ENCODE assay signal across 24 mouse cellular contexts in the genomic region with DNA sequence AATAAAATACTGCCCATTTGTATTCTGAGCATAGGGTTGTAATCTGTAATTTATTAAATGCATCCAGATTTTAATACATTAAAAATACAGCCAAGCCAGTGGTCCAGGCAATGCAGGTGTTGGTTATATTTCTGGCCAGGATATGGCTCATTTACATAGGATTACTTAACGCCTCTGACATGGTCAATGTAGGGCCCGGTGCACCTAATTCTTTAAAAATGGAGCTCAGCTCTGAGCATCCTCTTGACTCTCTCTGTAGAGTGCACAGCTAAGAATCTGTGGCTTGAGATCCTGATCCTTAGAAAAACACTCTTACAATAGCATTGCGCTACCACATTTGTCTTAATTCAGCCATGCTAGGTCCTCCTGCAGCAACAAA. TPM values are rescaled to one million over a fixed set of nuclear protein-coding genes. Genes with fewer than 3 reads are reported as not detected.
DNase-seq lines count a peak whose midpoint lies in the region; ATAC-seq and TF ChIP-seq lines count a peak whose summit lies in the region.
"Had no signal": no experiment of that assay in that cellular context is flagged by ENCODE, and none has a peak within 500 bp of the region (broad histone marks: within the 10 kb centered on the region; RNA-seq: fewer than 3 reads in every experiment).

No protein-coding gene starts in this region.

- H3K27me3 ChIP-seq in hindbrain, embryonic 12.5 days, result no peaks in the 10 kb centered on the region
- H3K27me3 ChIP-seq in hindbrain, postnatal 0 days (ENCODE audit: insufficient read depth, low read length), result no peaks in the 10 kb centered on the region
- no peaks in the 10 kb centered on the region for H3K27me3 ChIP-seq in midbrain, embryonic 12.5 days
- H3K27me3 ChIP-seq in midbrain, embryonic 10.5 days (ENCODE audit: low read depth, poor library complexity, severe bottlenecking), result no peaks in the 10 kb centered on the region
- H3K27me3 ChIP-seq in forebrain, embryonic 13.5 days, result peaks cover 12% of the 10 kb centered on the region
- no peaks in the 10 kb centered on the region for H3K27me3 ChIP-seq in forebrain, postnatal 0 days (ENCODE audit: insufficient read depth, low read length)
- H3K27me3 ChIP-seq: embryonic facial prominence, embryonic 15.5 days; limb, embryonic 13.5 days; liver, embryonic 12.5 days; neural tube, embryonic 13.5 days had no signal

- no peak for TF ChIP-seq CTCF in hindbrain, postnatal 0 days (IDR thresholded peaks at IDR 0.05; ENCODE audit: low read depth)
- TF ChIP-seq CTCF in forebrain, postnatal 0 days (IDR thresholded peaks at IDR 0.05; ENCODE audit: low read depth), result no peak

- WGBS in hindbrain, embryonic 12.5 days, result 83% methylated on average over 3 of the region's 3 CpGs
- WGBS in hindbrain, postnatal 0 days, result 75% methylated on average over 3 of the region's 3 CpGs
- 73% methylated on average over 3 of the region's 3 CpGs for WGBS in midbrain, embryonic 12.5 days
- WGBS in midbrain, embryonic 10.5 days, result 86% methylated on average over 3 of the region's 3 CpGs
- WGBS in forebrain, embryonic 13.5 days, result 29% methylated on average over 3 of the region's 3 CpGs
- 29% methylated on average over 3 of the region's 3 CpGs for WGBS in forebrain, postnatal 0 days

- ATAC-seq in hindbrain, embryonic 12.5 days (ENCODE audit: low FRiP score), result peak; percentile 39; the same call in 1 of the 2 replicates
- ATAC-seq in hindbrain, postnatal 0 days, result no peak
- peak; percentile 48; the same call in 1 of the 2 replicates for ATAC-seq in midbrain, embryonic 12.5 days (ENCODE audit: low FRiP score, low read depth)
- peak; percentile 57 for ATAC-seq in forebrain, embryonic 13.5 days
- peak; percentile 38; the same call in 1 of the 2 replicates for ATAC-seq in forebrain, postnatal 0 days
- no peak for ATAC-seq in granulocyte monocyte progenitor cell, adult 5-6 weeks (replicated peaks; ENCODE audit: poor library complexity, severe bottlenecking)
- ATAC-seq: liver, embryonic 12.5 days; liver, postnatal 0 days had no signal

- H3K9ac ChIP-seq in hindbrain, embryonic 12.5 days, result no peak overlapping the region
- H3K9ac ChIP-seq in hindbrain, postnatal 0 days (replicated peaks; ENCODE audit: low read length), result no peak overlapping the region
- H3K9ac ChIP-seq in midbrain, embryonic 12.5 days (replicated peaks), result no peak overlapping the region
- no peak overlapping the region for H3K9ac ChIP-seq in forebrain, embryonic 13.5 days
- no peak overlapping the region for H3K9ac ChIP-seq in forebrain, postnatal 0 days
- H3K9ac ChIP-seq: embryonic facial prominence, embryonic 15.5 days; hindbrain, embryonic 14.5 days; limb, embryonic 13.5 days; liver, embryonic 12.5 days; liver, postnatal 0 days; neural tube, embryonic 13.5 days had no signal

- H3K27ac ChIP-seq in hindbrain, embryonic 12.5 days, result no peak overlapping the region
- no peak overlapping the region for H3K27ac ChIP-seq in hindbrain, postnatal 0 days
- H3K27ac ChIP-seq in midbrain, embryonic 12.5 days (replicated peaks), result no peak overlapping the region
- H3K27ac ChIP-seq in midbrain, embryonic 10.5 days (replicated peaks), result no peak overlapping the region
- no peak overlapping the region for H3K27ac ChIP-seq in forebrain, embryonic 13.5 days
- no peak overlapping the region for H3K27ac ChIP-seq in forebrain, postnatal 0 days (ENCODE audit: low read depth, low read length)
- H3K27ac ChIP-seq: embryonic facial prominence, embryonic 10.5 days; embryonic facial prominence, embryonic 15.5 days; hindbrain, embryonic 14.5 days; limb, embryonic 13.5 days; liver, embryonic 12.5 days; neural tube, embryonic 13.5 days had no signal

- H3K4me3 ChIP-seq in hindbrain, embryonic 12.5 days, result no peak overlapping the region
- H3K4me3 ChIP-seq in hindbrain, postnatal 0 days (ENCODE audit: low read length), result no peak overlapping the region
- H3K4me3 ChIP-seq in midbrain, embryonic 12.5 days, result no peak overlapping the region
- no peak overlapping the region for H3K4me3 ChIP-seq in midbrain, embryonic 10.5 days
- H3K4me3 ChIP-seq in forebrain, embryonic 13.5 days, result no peak overlapping the region
- H3K4me3 ChIP-seq in forebrain, postnatal 0 days (ENCODE audit: low read depth, low read length), result no peak overlapping the region
- H3K4me3 ChIP-seq: embryonic facial prominence, embryonic 10.5 days; embryonic facial prominence, embryonic 15.5 days; limb, embryonic 13.5 days; liver, embryonic 12.5 days; myocyte; neural tube, embryonic 13.5 days had no signal

- no peaks in the 10 kb centered on the region for H3K9me3 ChIP-seq in hindbrain, embryonic 12.5 days (replicated peaks)
- H3K9me3 ChIP-seq in hindbrain, postnatal 0 days (ENCODE audit: low read length), result no peaks in the 10 kb centered on the region
- no peaks in the 10 kb centered on the region for H3K9me3 ChIP-seq in midbrain, embryonic 12.5 days
- no peaks in the 10 kb centered on the region for H3K9me3 ChIP-seq in midbrain, embryonic 10.5 days (replicated peaks)
- H3K9me3 ChIP-seq in forebrain, embryonic 13.5 days (replicated peaks), result no peaks in the 10 kb centered on the region
- H3K9me3 ChIP-seq in forebrain, postnatal 0 days (ENCODE audit: low read length), result no peaks in the 10 kb centered on the region
- H3K9me3 ChIP-seq: embryonic facial prominence, embryonic 10.5 days; embryonic facial prominence, embryonic 15.5 days; limb, embryonic 13.5 days; liver, embryonic 12.5 days; neural tube, embryonic 13.5 days had no signal

- peaks cover 25% of the 10 kb centered on the region for H3K36me3 ChIP-seq in hindbrain, embryonic 12.5 days
- peaks cover 6% of the 10 kb centered on the region; the same call in 1 of the 2 replicates for H3K36me3 ChIP-seq in hindbrain, postnatal 0 days (ENCODE audit: insufficient read depth, low read length)
- H3K36me3 ChIP-seq in midbrain, embryonic 12.5 days, result peaks cover 41% of the 10 kb centered on the region
- H3K36me3 ChIP-seq in midbrain, embryonic 10.5 days, result peaks cover 81% of the 10 kb centered on the region
- peaks cover 61% of the 10 kb centered on the region for H3K36me3 ChIP-seq in forebrain, embryonic 13.5 days (ENCODE audit: poor library complexity, severe bottlenecking)
- H3K36me3 ChIP-seq in forebrain, postnatal 0 days (ENCODE audit: insufficient read depth), result peaks cover 9% of the 10 kb centered on the region

- H3K4me1 ChIP-seq in hindbrain, embryonic 12.5 days, result no peaks in the 10 kb centered on the region
- H3K4me1 ChIP-seq in hindbrain, postnatal 0 days (ENCODE audit: insufficient read depth, low read length), result no peaks in the 10 kb centered on the region
- H3K4me1 ChIP-seq in midbrain, embryonic 12.5 days, result peaks cover 10% of the 10 kb centered on the region
- no peaks in the 10 kb centered on the region for H3K4me1 ChIP-seq in midbrain, embryonic 10.5 days
- H3K4me1 ChIP-seq in forebrain, embryonic 13.5 days, result peaks cover 20% of the 10 kb centered on the region
- no peaks in the 10 kb centered on the region for H3K4me1 ChIP-seq in forebrain, postnatal 0 days (ENCODE audit: insufficient read depth)
- H3K4me1 ChIP-seq: embryonic facial prominence, embryonic 10.5 days; embryonic facial prominence, embryonic 15.5 days; liver, embryonic 12.5 days had no signal

- H3K4me2 ChIP-seq in hindbrain, embryonic 12.5 days (replicated peaks), result no peak overlapping the region
- H3K4me2 ChIP-seq in hindbrain, postnatal 0 days (ENCODE audit: low read depth, low read length), result no peak overlapping the region
- H3K4me2 ChIP-seq in midbrain, embryonic 12.5 days (replicated peaks), result no peak overlapping the region
- H3K4me2 ChIP-seq in forebrain, embryonic 13.5 days, result no peak overlapping the region
- H3K4me2 ChIP-seq in forebrain, postnatal 0 days (ENCODE audit: low read depth), result no peak overlapping the region
- H3K4me2 ChIP-seq: embryonic facial prominence, embryonic 15.5 days; heart, embryonic 11.5 days; hindbrain, embryonic 14.5 days; limb, embryonic 13.5 days; liver, embryonic 12.5 days; neural tube, embryonic 13.5 days had no signal

- no peak for DNase-seq in hindbrain, postnatal 0 days (ENCODE audit: low spot score)
- no peak for DNase-seq in midbrain, embryonic 10.5 days (ENCODE audit: low spot score)
- DNase-seq in forebrain, postnatal 0 days, result no peak
- no peak for DNase-seq in MN1 (ENCODE audit: low spot score)
- DNase-seq: cerebellum, adult 8-10 months; cerebellum, postnatal 25 days; gastrocnemius, postnatal 25 days; heart, adult 18-20 months; heart, postnatal 36 days; liver, postnatal 0 days; lung, postnatal 36 days; thymus, postnatal 4 days had no signal

RNA-seq across cellular contexts. Expression of a gene that starts 29.9 kb away (rescaled TPM):
- 7.7 and 8.6 TPM in 2 replicates for polyA plus RNA-seq in hindbrain, embryonic 12.5 days (2016; fragmentation: Nextera tagmentation; extraction: Ambion mirVana)
- total RNA-seq in hindbrain, postnatal 0 days (2014; rRNA removed), result 18.4 and 36.5 TPM in 2 replicates
- polyA plus RNA-seq in hindbrain, postnatal 0 days (2015; fragmentation: Nextera tagmentation; extraction: Ambion mirVana), result 27.9 and 29.1 TPM in 2 replicates
- polyA plus RNA-seq in midbrain, embryonic 12.5 days (2016; fragmentation: Nextera tagmentation; extraction: Ambion mirVana), result 5.1 and 8.4 TPM in 2 replicates
- 3.2 and 5.3 TPM in 2 replicates for polyA plus RNA-seq in midbrain, embryonic 10.5 days (2016; fragmentation: Nextera tagmentation; extraction: Ambion mirVana)
- 5.0 and 5.2 TPM in 2 replicates for polyA plus RNA-seq in forebrain, embryonic 13.5 days (2015; fragmentation: Nextera tagmentation; extraction: Ambion mirVana)
- total RNA-seq in forebrain, postnatal 0 days (2014; rRNA removed), result 16.4 and 18.8 TPM in 2 replicates
- polyA plus RNA-seq in forebrain, postnatal 0 days (2015; fragmentation: Nextera tagmentation; extraction: Ambion mirVana), result 16.1 and 19.2 TPM in 2 replicates
- total RNA-seq in granulocyte monocyte progenitor cell, adult 5-6 weeks (2014; fragmentation: Nextera tagmentation), result 2.2 and 3.7 TPM in 2 replicates
- 0.31 and 2.3 TPM in 2 replicates for total RNA-seq in granulocyte monocyte progenitor cell, adult 5-6 weeks (2017)

RNA-seq across cellular contexts. Expression of a gene that starts 40.4 kb away (rescaled TPM):
- 49.4 and 51.3 TPM in 2 replicates for polyA plus RNA-seq in hindbrain, embryonic 12.5 days (2016; fragmentation: Nextera tagmentation; extraction: Ambion mirVana)
- total RNA-seq in hindbrain, postnatal 0 days (2014; rRNA removed), result 27.6 and 105 TPM in 2 replicates
- 30.4 and 31.1 TPM in 2 replicates for polyA plus RNA-seq in hindbrain, postnatal 0 days (2015; fragmentation: Nextera tagmentation; extraction: Ambion mirVana)
- polyA plus RNA-seq in midbrain, embryonic 12.5 days (2016; fragmentation: Nextera tagmentation; extraction: Ambion mirVana), result 43.8 and 45.8 TPM in 2 replicates
- 28.3 and 34.6 TPM in 2 replicates for polyA plus RNA-seq in midbrain, embryonic 10.5 days (2016; fragmentation: Nextera tagmentation; extraction: Ambion mirVana)
- 32.4 and 39.9 TPM in 2 replicates for polyA plus RNA-seq in forebrain, embryonic 13.5 days (2015; fragmentation: Nextera tagmentation; extraction: Ambion mirVana)
- total RNA-seq in forebrain, postnatal 0 days (2014; rRNA removed), result 48.5 and 51.8 TPM in 2 replicates
- polyA plus RNA-seq in forebrain, postnatal 0 days (2015; fragmentation: Nextera tagmentation; extraction: Ambion mirVana), result 27.7 and 30.1 TPM in 2 replicates
- total RNA-seq in granulocyte monocyte progenitor cell, adult 5-6 weeks (2014; fragmentation: Nextera tagmentation), result 2.8 and 6.3 TPM in 2 replicates
- 8.5 and 13.2 TPM in 2 replicates for total RNA-seq in granulocyte monocyte progenitor cell, adult 5-6 weeks (2017)

Comparison
In these comparisons a context has a peak if more than half of its experiments do, and no peak if none do; other contexts are left out.
1. ATAC-seq: peak in hindbrain, embryonic 12.5 days (single experiment), midbrain, embryonic 12.5 days (single experiment), forebrain, embryonic 13.5 days (single experiment) and forebrain, postnatal 0 days (single experiment); none in hindbrain, postnatal 0 days (single experiment) and granulocyte monocyte progenitor cell, adult 5-6 weeks (single experiment).